Mouse (Mus musculus) neural tube, embryonic 12.5 days (tissue): ENCODE results near the gene Fbxw13. TPM values are rescaled to one million over a fixed set of nuclear protein-coding genes. Genes with fewer than 3 reads are reported as not detected.
"Not testable (repeated sequence)": the region's sequence is repeated elsewhere in the genome, so short reads cannot be mapped to it uniquely, and the experiment has no call there.

Experiments used
- ATAC-seq: fragments of 200-750 bp; cut with Nextera tagmentation; 2 replicates; pipeline ENCODE4 v1.8.0; 2017; ENCODE audit warnings: low read depth, mild to moderate bottlenecking, moderate TSS enrichment, moderate library complexity; ENCODE audit not compliant: low FRiP score
- H3K27ac ChIP-seq: fragments of 300-500 bp; sonication (generic); 2 replicates; pipeline ENCODE4 v1.5.1; 2016
- H3K27me3 ChIP-seq: fragments of 300-500 bp; sonication (generic); replicated peaks from 2 replicates; pipeline ENCODE4 v1.6.1; 2016; ENCODE audit warnings: mild to moderate bottlenecking
- H3K36me3 ChIP-seq: fragments of 300-500 bp; sonication (generic); 2 replicates; pipeline ENCODE4 v1.6.1; 2016; ENCODE audit warnings: mild to moderate bottlenecking
- H3K4me1 ChIP-seq: fragments of 300-500 bp; sonication (generic); 2 replicates; pipeline ENCODE4 v1.6.1; 2016
- H3K4me2 ChIP-seq: fragments of 300-500 bp; sonication (generic); replicated peaks from 2 replicates; pipeline ENCODE4 v1.6.1; 2016; ENCODE audit warnings: mild to moderate bottlenecking
- H3K4me3 ChIP-seq: fragments of 300-500 bp; sonication (generic); 2 replicates; pipeline ENCODE4 v1.5.1; 2016
- H3K9ac ChIP-seq: fragments of 300-500 bp; sonication (generic); 2 replicates; pipeline ENCODE4 v1.6.1; 2016; ENCODE audit warnings: mild to moderate bottlenecking
- H3K9me3 ChIP-seq: fragments of 300-500 bp; sonication (generic); 2 replicates; pipeline ENCODE4 v1.6.1; 2016; ENCODE audit warnings: mild to moderate bottlenecking
- WGBS: fragments of 180-500 bp; shearing (Covaris S2); methylation state at CpG from one replicate; pipeline ENCODE4 v1.1.7; 2016; 5-methylcytosine and 5-hydroxymethylcytosine counted together
- polyA plus RNA-seq: library from polyadenylated mRNA; unstranded; fragments of >200 nt; fragmentation: Nextera tagmentation; extraction: Ambion mirVana; gene quantifications from 2 replicates; pipeline ENCODE4 v1.2.1, GENCODE M21; 2016

Fbxw13 gene
- not detected in 2 replicates for polyA plus RNA-seq

- not testable (repeated sequence) for H3K27me3 ChIP-seq, H3K4me1 ChIP-seq, H3K9me3 ChIP-seq, H3K27ac ChIP-seq, ATAC-seq, H3K36me3 ChIP-seq, H3K9ac ChIP-seq, H3K4me3 ChIP-seq, H3K4me2 ChIP-seq
- WGBS: 79% methylated on average over 3 of the region's 3 CpGs
Measured at GRCm38 (mm10) chr9:109195875-109196274, at the start of gene Fbxw13. Gene Fbxw13 (minus strand): TSS chr9:109195975.

GRCm38 (mm10) chr9:109234654-109235053 is 38.9 kb upstream of the Fbxw13 start, which contains the start of gene Fbxw20:
Gene Fbxw20 (minus strand): TSS chr9:109234754.
- H3K36me3 ChIP-seq: no peaks in the 10 kb centered on the region
- no peaks in the 10 kb centered on the region for H3K4me1 ChIP-seq
- no peak within 1 kb of the TSS for H3K27ac ChIP-seq
- 93% methylated on average over 1 of the region's 1 CpGs for WGBS
- no peak within 1 kb of the TSS for H3K4me3 ChIP-seq
- no peaks in the 10 kb centered on the region for H3K27me3 ChIP-seq
- H3K9ac ChIP-seq: no peak within 1 kb of the TSS
- H3K4me2 ChIP-seq: no peak within 1 kb of the TSS
- ATAC-seq: no peak
- H3K9me3 ChIP-seq: no peaks in the 10 kb centered on the region

GRCm38 (mm10) chr9:109218449-109218848 is 22.7 kb upstream of the Fbxw13 start:
- 78% methylated on average over 6 of the region's 6 CpGs for WGBS

GRCm38 (mm10) chr9:109201347-109201746 is 5.6 kb upstream of the Fbxw13 start:
- not testable (repeated sequence) for H3K4me1 ChIP-seq, H3K4me2 ChIP-seq, H3K9ac ChIP-seq, H3K4me3 ChIP-seq, H3K27ac ChIP-seq, H3K27me3 ChIP-seq, H3K36me3 ChIP-seq, ATAC-seq, H3K9me3 ChIP-seq
- WGBS: 64% methylated on average over 1 of the region's 1 CpGs

More at GRCm38 (mm10) chr9:109218449-109218848, 22.7 kb upstream of the Fbxw13 start:
- Histone ChIP-seq H3K36me3 (no peaks in the 10 kb centered on the region), H3K9me3 (no peaks in the 10 kb centered on the region), H3K4me3 (no peak overlapping the region), H3K9ac (no peak overlapping the region), H3K27me3 (no peaks in the 10 kb centered on the region), H3K4me1 (no peaks in the 10 kb centered on the region), H3K27ac (no peak overlapping the region), H3K4me2 (no peak overlapping the region)
- no peak for ATAC-seq

GRCm38 (mm10) chr9:109200349-109200748 is 4.6 kb upstream of the Fbxw13 start:
- Histone ChIP-seq H3K9me3 (no peaks in the 10 kb centered on the region), H3K36me3 (no peaks in the 10 kb centered on the region), H3K4me1 (no peaks in the 10 kb centered on the region), H3K27me3 (no peaks in the 10 kb centered on the region), H3K27ac (no peak overlapping the region), H3K4me3 (no peak overlapping the region), H3K4me2 (no peak overlapping the region), H3K9ac (no peak overlapping the region)
- no peak for ATAC-seq
- WGBS: 92% methylated on average over 1 of the region's 1 CpGs

GRCm38 (mm10) chr9:109199353-109199752 is 3.6 kb upstream of the Fbxw13 start:
- Histone ChIP-seq H3K27ac (no peak overlapping the region), H3K4me2 (no peak overlapping the region), H3K4me1 (no peaks in the 10 kb centered on the region), H3K27me3 (no peaks in the 10 kb centered on the region), H3K4me3 (no peak overlapping the region), H3K9ac (no peak overlapping the region), H3K9me3 (no peaks in the 10 kb centered on the region), H3K36me3 (no peaks in the 10 kb centered on the region)
- WGBS: 80% methylated on average over 1 of the region's 1 CpGs
- ATAC-seq: no peak

GRCm38 (mm10) chr9:109177208-109177607 is 18.6 kb downstream of the Fbxw13 start:
- Histone ChIP-seq H3K9ac (no peak overlapping the region), H3K4me2 (no peak overlapping the region), H3K36me3 (no peaks in the 10 kb centered on the region), H3K4me1 (no peaks in the 10 kb centered on the region), H3K9me3 (no peaks in the 10 kb centered on the region), H3K27me3 (no peaks in the 10 kb centered on the region), H3K4me3 (no peak overlapping the region), H3K27ac (no peak overlapping the region)
- no peak for ATAC-seq
- WGBS: 69% methylated on average over 1 of the region's 1 CpGs

- Histone ChIP-seq H3K4me1 (no peaks in the 10 kb centered on the region), H3K36me3 (no peaks in the 10 kb centered on the region), H3K4me3 (no peak overlapping the region), H3K9ac (no peak overlapping the region), H3K9me3 (no peaks in the 10 kb centered on the region), H3K4me2 (no peak overlapping the region), H3K27ac (no peak overlapping the region), H3K27me3 (no peaks in the 10 kb centered on the region)
- WGBS: 81% methylated on average over 1 of the region's 1 CpGs
- ATAC-seq: no peak
Measured at GRCm38 (mm10) chr9:109176301-109176700, 19.5 kb downstream of the Fbxw13 start.

GRCm38 (mm10) chr9:109167316-109167715 is 28.5 kb downstream of the Fbxw13 start:
- H3K4me3 ChIP-seq: no peak overlapping the region
- H3K9ac ChIP-seq: no peak overlapping the region
- H3K36me3 ChIP-seq: no peaks in the 10 kb centered on the region
- no peaks in the 10 kb centered on the region for H3K4me1 ChIP-seq
- H3K9me3 ChIP-seq: peaks cover 7% of the 10 kb centered on the region; the same call in 1 of the 2 replicates
- no peaks in the 10 kb centered on the region for H3K27me3 ChIP-seq
- no peak for ATAC-seq
- H3K4me2 ChIP-seq: no peak overlapping the region
- no peak overlapping the region for H3K27ac ChIP-seq

- Histone ChIP-seq H3K27ac (no peak within 1 kb of the TSS), H3K9ac (no peak within 1 kb of the TSS), H3K4me1 (no peaks in the 10 kb centered on the region), H3K36me3 (no peaks in the 10 kb centered on the region), H3K4me3 (no peak within 1 kb of the TSS), H3K9me3 (no peaks in the 10 kb centered on the region), H3K4me2 (no peak within 1 kb of the TSS), H3K27me3 (no peaks in the 10 kb centered on the region)
- 75% methylated on average over 3 of the region's 3 CpGs for WGBS
- ATAC-seq: no peak
Measured at GRCm38 (mm10) chr9:109161941-109162340, 33.8 kb downstream of the Fbxw13 start, which contains the start of gene Fbxw21. Gene Fbxw21 (minus strand): TSS chr9:109162041.

- not testable (repeated sequence) for H3K9me3 ChIP-seq, ATAC-seq, H3K36me3 ChIP-seq, H3K4me2 ChIP-seq, H3K4me3 ChIP-seq, H3K27ac ChIP-seq, H3K4me1 ChIP-seq, H3K9ac ChIP-seq, H3K27me3 ChIP-seq
- WGBS: 70% methylated on average over 4 of the region's 4 CpGs
Measured at GRCm38 (mm10) chr9:109140414-109140813, 55.4 kb downstream of the Fbxw13 start.

GRCm38 (mm10) chr9:109130076-109130475 is 65.7 kb downstream of the Fbxw13 start:
- ATAC-seq: no peak
- H3K27me3 ChIP-seq: no peaks in the 10 kb centered on the region
- H3K27ac ChIP-seq: no peak overlapping the region
- no peak overlapping the region for H3K9ac ChIP-seq
- no peaks in the 10 kb centered on the region for H3K9me3 ChIP-seq
- H3K36me3 ChIP-seq: no peaks in the 10 kb centered on the region
- H3K4me3 ChIP-seq: no peak overlapping the region
- H3K4me1 ChIP-seq: no peaks in the 10 kb centered on the region
- WGBS: 90% methylated on average over 5 of the region's 5 CpGs
- H3K4me2 ChIP-seq: no peak overlapping the region
